Mouse (Mus musculus): ENCODE data around the gene Ednrb.

- TF ChIP-seq POLR2A (IDR thresholded peaks at IDR 0.05; ENCODE audit: insufficient read depth, low read depth, low read length) = no peak
- no peak for TF ChIP-seq CTCF (IDR thresholded peaks at IDR 0.05; ENCODE audit: insufficient read depth, low read depth, low read length)
Observed at GRCm38 (mm10) chr14:103876598-103876997, 32.4 kb upstream of the Ednrb start.
